22 mouse cellular contexts compared by ENCODE assay signal in the genomic region with DNA sequence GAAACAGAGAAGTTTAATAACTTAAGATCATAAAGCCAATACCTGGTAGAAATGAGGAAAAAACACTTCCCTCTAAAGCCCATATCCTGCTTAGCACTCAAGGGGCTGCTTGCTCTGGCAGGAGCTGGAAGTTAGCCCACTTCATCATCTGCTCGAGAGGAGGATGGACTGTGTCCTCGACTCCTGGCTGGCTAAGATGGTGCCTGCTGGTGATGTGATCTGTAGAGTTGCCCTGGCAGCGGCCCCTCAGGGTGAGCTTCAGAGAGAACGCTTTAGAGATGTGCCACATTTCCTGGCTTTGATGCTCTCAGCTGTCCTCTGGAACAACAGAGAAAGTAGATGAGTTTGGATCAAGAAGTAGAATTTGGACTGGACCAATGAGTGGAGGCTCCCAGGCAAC. TPM values are rescaled to one million over a fixed set of nuclear protein-coding genes. Genes with fewer than 3 reads are reported as not detected.
DNase-seq lines count a peak whose midpoint lies in the region; ATAC-seq and TF ChIP-seq lines count a peak whose summit lies in the region.
"Had no signal": no experiment of that assay in that cellular context is flagged by ENCODE, and none has a peak within 500 bp of the region (broad histone marks: within the 10 kb centered on the region; RNA-seq: fewer than 3 reads in every experiment).

No protein-coding gene starts in this region.

- H3K9me3 ChIP-seq in hindbrain, postnatal 0 days (ENCODE audit: low read length): no peaks in the 10 kb centered on the region
- H3K9me3 ChIP-seq in hindbrain, embryonic 11.5 days (ENCODE audit: control insufficient read depth, low read length): no peaks in the 10 kb centered on the region
- H3K9me3 ChIP-seq in intestine, embryonic 15.5 days: no peaks in the 10 kb centered on the region
- H3K9me3 ChIP-seq: embryonic facial prominence, embryonic 10.5 days; heart, embryonic 10.5 days; hindbrain, embryonic 12.5 days; limb, embryonic 10.5 days; megakaryocyte, embryonic 14.5 days; midbrain, embryonic 15.5 days had no signal

- H3K36me3 ChIP-seq in hindbrain, postnatal 0 days (ENCODE audit: insufficient read depth, low read length): no peaks in the 10 kb centered on the region
- no peaks in the 10 kb centered on the region for H3K36me3 ChIP-seq in hindbrain, embryonic 11.5 days (ENCODE audit: control insufficient read depth, insufficient read depth, low read length)
- H3K36me3 ChIP-seq in intestine, embryonic 15.5 days: no peaks in the 10 kb centered on the region
- H3K36me3 ChIP-seq: embryonic facial prominence, embryonic 10.5 days; heart, embryonic 10.5 days; hindbrain, embryonic 12.5 days; limb, embryonic 10.5 days; midbrain, embryonic 15.5 days had no signal

- H3K9ac ChIP-seq in hindbrain, postnatal 0 days (replicated peaks; ENCODE audit: low read length): no peak overlapping the region
- H3K9ac ChIP-seq in hindbrain, embryonic 11.5 days (ENCODE audit: low read depth, low read length): no peak overlapping the region
- no peak overlapping the region for H3K9ac ChIP-seq in intestine, embryonic 15.5 days
- H3K9ac ChIP-seq: hindbrain, embryonic 12.5 days; liver, postnatal 0 days; midbrain, embryonic 15.5 days had no signal

- no peak overlapping the region for H3K4me3 ChIP-seq in hindbrain, postnatal 0 days (ENCODE audit: low read length)
- H3K4me3 ChIP-seq in hindbrain, embryonic 11.5 days (ENCODE audit: low read depth, low read length): no peak overlapping the region
- no peak overlapping the region for H3K4me3 ChIP-seq in intestine, embryonic 15.5 days (replicated peaks)
- H3K4me3 ChIP-seq: embryonic facial prominence, embryonic 10.5 days; heart, embryonic 10.5 days; hindbrain, embryonic 12.5 days; limb, embryonic 10.5 days; megakaryocyte, embryonic 14.5 days; midbrain, embryonic 15.5 days had no signal

- DNase-seq in cerebellum, adult 11-12 months: peak; percentile 28
- DNase-seq in cerebellum, adult 8-10 months: no peak
- DNase-seq in hindbrain, postnatal 0 days (ENCODE audit: low spot score): peak; percentile 77
- DNase-seq in hindbrain, embryonic 11.5 days (ENCODE audit: low spot score): no peak
- DNase-seq in thymus, postnatal 0 days (ENCODE audit: low spot score): peak; percentile 61
- no peak for DNase-seq in thymus, adult 18-20 months
- no peak for DNase-seq in frontal cortex, postnatal 14 days (ENCODE audit: low spot score in 2 of 2)
- DNase-seq: adrenal gland, postnatal 10 days; layer of hippocampus, postnatal 36 days; liver, postnatal 0 days had no signal

- peak; percentile 71 for ATAC-seq in hindbrain, postnatal 0 days
- ATAC-seq in hindbrain, embryonic 11.5 days (ENCODE audit: low FRiP score): no peak
- no peak for ATAC-seq in intestine, embryonic 15.5 days
- ATAC-seq: activated CD4-positive, CD25-positive, alpha-beta regulatory T cell, adult 4 months; CD4-positive, CD25-positive, alpha-beta regulatory T cell, adult 4 months; intestine, embryonic 16.5 days; liver, postnatal 0 days; midbrain, embryonic 15.5 days; Patski had no signal

- WGBS in hindbrain, postnatal 0 days: 35% methylated on average over 4 of the region's 4 CpGs
- WGBS in hindbrain, embryonic 11.5 days: 77% methylated on average over 4 of the region's 4 CpGs
- 70% methylated on average over 4 of the region's 4 CpGs for WGBS in intestine, embryonic 15.5 days

- peaks cover 31% of the 10 kb centered on the region for H3K4me1 ChIP-seq in hindbrain, postnatal 0 days (ENCODE audit: insufficient read depth, low read length)
- H3K4me1 ChIP-seq in hindbrain, embryonic 11.5 days (replicated peaks; ENCODE audit: control insufficient read depth, insufficient read depth, low read length): no peaks in the 10 kb centered on the region; the same call in 1 of the 2 replicates
- peaks cover 11% of the 10 kb centered on the region; the same call in 1 of the 2 replicates for H3K4me1 ChIP-seq in intestine, embryonic 15.5 days (replicated peaks)

- no peak overlapping the region for H3K27ac ChIP-seq in hindbrain, postnatal 0 days
- H3K27ac ChIP-seq in hindbrain, embryonic 11.5 days (ENCODE audit: low read depth, low read length): no peak overlapping the region
- no peak overlapping the region for H3K27ac ChIP-seq in intestine, embryonic 15.5 days
- H3K27ac ChIP-seq: embryonic facial prominence, embryonic 10.5 days; heart, embryonic 10.5 days; hindbrain, embryonic 12.5 days; limb, embryonic 10.5 days; midbrain, embryonic 15.5 days had no signal

- no peaks in the 10 kb centered on the region for H3K27me3 ChIP-seq in hindbrain, postnatal 0 days (ENCODE audit: insufficient read depth, low read length)
- no peaks in the 10 kb centered on the region for H3K27me3 ChIP-seq in hindbrain, embryonic 11.5 days (ENCODE audit: control insufficient read depth, insufficient read depth, low read length)
- H3K27me3 ChIP-seq in intestine, embryonic 15.5 days (replicated peaks): no peaks in the 10 kb centered on the region
- H3K27me3 ChIP-seq: hindbrain, embryonic 12.5 days; midbrain, embryonic 15.5 days had no signal

- TF ChIP-seq CTCF in hindbrain, postnatal 0 days (IDR thresholded peaks at IDR 0.05; ENCODE audit: low read depth): no peak

- no peak overlapping the region for H3K4me2 ChIP-seq in hindbrain, postnatal 0 days (ENCODE audit: low read depth, low read length)
- no peak overlapping the region for H3K4me2 ChIP-seq in hindbrain, embryonic 11.5 days (replicated peaks; ENCODE audit: low read depth, low read length)
- H3K4me2 ChIP-seq in intestine, embryonic 15.5 days (replicated peaks): no peak overlapping the region
- H3K4me2 ChIP-seq: hindbrain, embryonic 12.5 days; midbrain, embryonic 15.5 days had no signal

RNA-seq across cellular contexts. Expression of a gene that starts 31.2 kb away (rescaled TPM):
- 319 and 369 TPM in 2 replicates for total RNA-seq in hindbrain, postnatal 0 days (2014; rRNA removed)
- polyA plus RNA-seq in hindbrain, postnatal 0 days (2015; fragmentation: Nextera tagmentation; extraction: Ambion mirVana): 188 and 213 TPM in 2 replicates
- polyA plus RNA-seq in hindbrain, embryonic 11.5 days (2014; fragmentation: Nextera tagmentation; extraction: Ambion mirVana): 75.3 and 87.5 TPM in 2 replicates
- polyA plus RNA-seq in thymus, postnatal 0 days (2015; fragmentation: Nextera tagmentation; extraction: Ambion mirVana): 2.2 and 2.4 TPM in 2 replicates
- 16.1 and 16.6 TPM in 2 replicates for polyA plus RNA-seq in intestine, embryonic 15.5 days (2015; fragmentation: Nextera tagmentation; extraction: Ambion mirVana)
- total RNA-seq: neutrophil, adult 5-6 weeks had no signal

Comparison
In these comparisons a context has a peak if more than half of its experiments do, and no peak if none do; other contexts are left out.
1. DNase-seq: peak in cerebellum, adult 11-12 months (single experiment), hindbrain, postnatal 0 days (single experiment) and thymus, postnatal 0 days (single experiment); none in cerebellum, adult 8-10 months (single experiment), hindbrain, embryonic 11.5 days (single experiment), thymus, adult 18-20 months (0 of 2) and frontal cortex, postnatal 14 days (0 of 2).